Mouse (Mus musculus) spleen, adult 10 weeks (tissue): ENCODE measurements around the gene Dapk2. TPM values are rescaled to one million over a fixed set of nuclear protein-coding genes. Genes with fewer than 3 reads are reported as not detected.

ENCODE experiments used
- polyA plus RNA-seq: library from polyadenylated mRNA; stranded (reverse); fragments of 350-450 nt; fragmentation: Illumina TruSeq; extraction: RNeasy Lipid Tissue Mini Kit (QIAGEN cat#74804); gene quantifications from one replicate; pipeline ENCODE4 v1.2.3, GENCODE M21; 2015; ENCODE audit warnings: low replicate concordance; ENCODE audit not compliant: insufficient read depth

Dapk2 gene
- 14.5 TPM for polyA plus RNA-seq

DNA sequence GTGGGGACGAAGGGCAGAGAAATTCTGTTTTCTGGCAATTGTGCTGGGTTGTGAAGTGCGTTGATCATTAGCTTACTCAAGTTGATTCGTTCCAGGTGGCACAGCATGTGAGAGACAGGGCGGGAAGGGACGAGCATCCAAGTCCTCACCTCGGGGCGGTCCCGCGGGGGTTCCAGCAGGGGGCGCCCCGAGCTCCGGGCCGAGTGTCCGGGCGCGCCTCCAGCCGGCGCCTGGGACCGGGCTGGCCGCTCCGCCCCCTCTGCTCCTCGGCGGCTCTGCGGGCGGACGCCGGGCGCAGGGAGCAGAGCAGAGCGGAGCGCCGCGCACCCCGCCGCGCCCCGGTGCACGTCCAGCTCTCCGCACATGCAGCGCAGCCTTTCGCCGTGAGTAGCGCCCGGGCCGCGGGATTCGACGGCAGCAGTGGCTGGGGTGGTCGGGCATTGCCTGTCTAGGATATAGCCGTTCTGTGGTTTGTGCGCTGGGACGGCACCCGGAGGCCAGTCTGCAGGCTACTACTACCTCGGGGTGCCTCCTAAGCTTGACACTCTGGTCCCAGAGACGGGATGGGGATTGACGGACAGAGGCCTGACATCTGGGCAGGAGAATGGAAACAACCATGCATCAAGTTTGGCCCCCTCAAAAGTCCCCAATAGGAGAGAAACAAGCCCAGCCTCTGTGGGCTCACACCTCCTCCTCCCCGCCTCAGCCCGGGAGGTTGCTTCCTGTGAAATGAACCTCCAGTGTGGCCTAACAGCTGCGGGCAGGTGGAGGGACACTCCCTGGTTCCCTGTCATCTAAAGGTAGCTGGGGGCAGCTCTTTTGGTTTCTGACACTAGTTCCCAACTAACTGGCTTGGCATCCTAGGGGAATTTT is at the start of gene Dapk2:
Gene Dapk2 (plus strand): TSS at position 266 of the 873 bp plus-strand sequence.

DNA sequence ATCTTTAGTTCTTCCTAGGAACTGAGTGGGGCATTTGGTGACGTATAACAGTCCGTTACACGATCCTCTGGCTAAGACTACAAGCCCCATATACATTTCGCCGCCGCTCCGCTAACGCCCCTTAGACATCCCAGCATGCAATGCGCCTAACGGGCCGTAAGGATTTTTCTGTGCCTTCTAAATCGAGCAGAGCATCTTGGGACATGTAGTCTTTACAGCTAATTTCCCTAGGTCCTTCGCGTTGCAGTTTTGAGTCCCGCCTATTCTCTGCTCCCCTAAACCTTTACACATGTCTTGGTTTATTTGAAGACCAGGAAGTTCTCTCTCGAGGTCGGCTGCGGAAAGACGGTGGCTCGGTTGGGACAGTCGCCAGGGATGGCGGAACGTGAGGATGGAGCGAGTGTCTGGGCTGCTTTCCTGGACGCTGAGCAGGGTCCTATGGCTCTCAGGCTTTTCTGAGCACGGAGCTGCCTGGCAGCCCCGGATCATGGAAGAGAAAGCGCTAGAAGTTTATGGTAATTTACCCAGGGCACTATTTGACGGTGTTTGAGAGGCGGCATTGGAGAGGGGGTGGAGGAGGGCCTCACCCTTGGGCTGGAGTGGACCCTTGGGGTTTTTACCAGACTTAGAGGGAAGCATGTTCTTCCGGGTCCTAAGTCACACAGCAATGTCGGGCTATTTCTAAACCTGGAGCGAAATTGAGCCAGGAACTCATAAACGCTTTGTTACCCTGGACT is 31.4 kb upstream of the Dapk2 start, which contains the start of the genes Snx1 and Ciao2a:
Gene Snx1 (minus strand): TSS at position 132 of the 737 bp plus-strand sequence.
Gene Ciao2a (plus strand): TSS at position 156 of the 737 bp plus-strand sequence.

Other genes with a start within 250 kb of the Dapk2 start
- gene Trip4, start 249.4 kb upstream of the Dapk2 start, polyA plus RNA-seq, result 43.0 TPM
- gene Csnk1g1, start 249.3 kb upstream of the Dapk2 start, polyA plus RNA-seq, result 29.8 TPM
- 314 TPM for gene Ppib, start 98.0 kb upstream of the Dapk2 start, polyA plus RNA-seq
- 13.9 TPM for gene Snx22, start 88.5 kb upstream of the Dapk2 start, polyA plus RNA-seq
- 123 TPM for gene Snx1, start 31.6 kb upstream of the Dapk2 start, polyA plus RNA-seq
- 101 TPM for gene Ciao2a, start 31.6 kb upstream of the Dapk2 start, polyA plus RNA-seq
- gene Herc1, start 192.2 kb downstream of the Dapk2 start, polyA plus RNA-seq, result 70.2 TPM